Mouse (Mus musculus): ENCODE data around the gene Noxo1.

DNA sequence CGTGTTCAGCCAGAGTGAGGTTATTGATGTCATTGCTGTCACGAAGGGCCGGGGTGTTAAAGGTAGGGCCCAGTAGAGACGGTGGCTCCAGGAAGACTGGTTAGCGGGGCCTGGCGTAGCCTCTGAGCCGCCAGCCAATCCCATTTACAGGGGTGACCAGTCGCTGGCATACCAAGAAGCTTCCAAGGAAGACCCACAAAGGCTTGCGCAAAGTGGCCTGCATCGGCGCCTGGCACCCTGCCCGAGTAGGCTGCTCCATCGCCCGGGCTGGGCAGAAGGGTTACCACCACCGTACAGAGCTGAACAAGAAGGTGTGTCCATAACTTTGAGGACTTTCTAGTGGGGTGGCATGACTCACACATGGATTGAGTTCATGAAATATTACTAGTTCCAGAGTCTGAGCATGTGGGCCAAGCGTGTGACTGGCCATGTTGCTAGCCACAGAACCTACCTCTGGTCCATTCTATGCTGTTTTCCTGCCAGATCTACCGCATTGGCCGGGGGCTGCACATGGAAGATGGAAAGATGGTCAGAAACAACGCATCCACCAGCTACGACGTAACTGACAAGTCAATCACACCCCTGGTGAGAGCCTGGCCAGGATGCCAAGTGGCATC, 37.5 kb downstream of the Noxo1 start:
- no peak for TF ChIP-seq POLR2A (IDR thresholded peaks at IDR 0.05; ENCODE audit: control insufficient read depth, low read depth, low read length)
- no peak for TF ChIP-seq CTCF (IDR thresholded peaks at IDR 0.05; ENCODE audit: control insufficient read depth, insufficient read depth, insufficient replicate concordance, low read depth, low read length)

All from testis, adult 2 months (tissue).